ENCODE assay signal across 25 mouse cellular contexts in the genomic region with DNA sequence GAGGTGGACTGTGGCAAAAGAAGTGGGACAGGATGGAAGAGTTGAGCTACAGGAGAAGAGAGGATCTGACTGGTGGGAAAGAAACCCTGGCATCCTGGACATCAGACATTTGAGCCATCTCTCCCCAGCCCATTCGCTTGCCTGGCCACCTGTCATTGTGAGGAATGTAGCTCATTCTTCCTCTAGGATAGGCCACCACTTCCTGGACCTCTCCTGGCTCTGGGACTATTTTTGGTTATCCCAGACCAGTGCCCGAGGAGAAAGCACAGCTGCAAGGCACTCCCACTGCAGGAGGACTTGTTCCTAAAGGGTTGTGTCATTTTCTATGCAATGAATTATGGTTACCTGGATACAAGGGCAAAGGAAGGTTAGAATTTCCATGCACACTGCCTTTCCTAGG.
DNase-seq lines count a peak whose midpoint lies in the region; ATAC-seq and TF ChIP-seq lines count a peak whose summit lies in the region.
"Had no signal": no experiment of that assay in that cellular context is flagged by ENCODE, and none has a peak within 500 bp of the region (broad histone marks: within the 10 kb centered on the region; RNA-seq: fewer than 3 reads in every experiment).

No protein-coding gene starts in this region.

- H3K79me3 ChIP-seq in C2C12 (ENCODE audit: low read depth), result no peaks in the 10 kb centered on the region

- no peaks in the 10 kb centered on the region for H3K79me2 ChIP-seq in C2C12 (ENCODE audit: control insufficient read depth, insufficient read depth)

- TF ChIP-seq CTCF in C2C12 (IDR thresholded peaks at IDR 0.05; ENCODE audit: control insufficient read depth, insufficient read depth, insufficient read length), result no peak

- H3K27me3 ChIP-seq in embryonic facial prominence, embryonic 14.5 days (replicated peaks; ENCODE audit: control insufficient read depth, insufficient read depth, low read length), result no peaks in the 10 kb centered on the region
- H3K27me3 ChIP-seq in embryonic facial prominence, embryonic 10.5 days (replicated peaks; ENCODE audit: low read depth, poor library complexity, severe bottlenecking), result no peaks in the 10 kb centered on the region
- H3K27me3 ChIP-seq in heart, embryonic 13.5 days (replicated peaks), result no peaks in the 10 kb centered on the region
- H3K27me3 ChIP-seq in C2C12 (ENCODE audit: control insufficient read depth, insufficient read depth, insufficient read length), result no peaks in the 10 kb centered on the region
- no peaks in the 10 kb centered on the region for H3K27me3 ChIP-seq in midbrain, embryonic 11.5 days (ENCODE audit: control insufficient read depth, insufficient read depth, low read length)
- H3K27me3 ChIP-seq: CH12.LX; embryonic facial prominence, embryonic 13.5 days; hindbrain, embryonic 12.5 days; hindbrain, embryonic 15.5 days; Patski had no signal

- no peak overlapping the region for H3ac ChIP-seq in C2C12 (ENCODE audit: control insufficient read depth, insufficient read length, low read depth)

- no peak overlapping the region for H3K27ac ChIP-seq in embryonic facial prominence, embryonic 14.5 days (replicated peaks; ENCODE audit: low read depth, low read length)
- no peak overlapping the region for H3K27ac ChIP-seq in embryonic facial prominence, embryonic 10.5 days (replicated peaks)
- 0 out of 2 replicates have a peak overlapping the region, but pooled peaks have one; percentile 1 for H3K27ac ChIP-seq in heart, embryonic 13.5 days (replicated peaks)
- H3K27ac ChIP-seq in midbrain, embryonic 11.5 days (ENCODE audit: low read depth, low read length), result no peak overlapping the region
- H3K27ac ChIP-seq: embryonic facial prominence, embryonic 13.5 days; gastrocnemius, adult 2 months; heart, adult 2 months; hindbrain, embryonic 12.5 days; hindbrain, embryonic 15.5 days had no signal

- H3K9me3 ChIP-seq in embryonic facial prominence, embryonic 14.5 days (ENCODE audit: control insufficient read depth, low read length), result no peaks in the 10 kb centered on the region
- no peaks in the 10 kb centered on the region for H3K9me3 ChIP-seq in embryonic facial prominence, embryonic 10.5 days
- no peaks in the 10 kb centered on the region for H3K9me3 ChIP-seq in heart, embryonic 13.5 days
- H3K9me3 ChIP-seq in midbrain, embryonic 11.5 days (ENCODE audit: control insufficient read depth, low read length), result no peaks in the 10 kb centered on the region
- H3K9me3 ChIP-seq: embryonic facial prominence, embryonic 13.5 days; hindbrain, embryonic 12.5 days; hindbrain, embryonic 15.5 days had no signal

- intact Hi-C loops in heart, postnatal 36 days (cut with DNase I), result no loop called here

- H3K4me2 ChIP-seq in embryonic facial prominence, embryonic 14.5 days (ENCODE audit: low read depth, low read length), result no peak overlapping the region
- H3K4me2 ChIP-seq in heart, embryonic 13.5 days, result no peak overlapping the region
- no peak overlapping the region for H3K4me2 ChIP-seq in midbrain, embryonic 11.5 days
- H3K4me2 ChIP-seq: embryonic facial prominence, embryonic 13.5 days; heart, embryonic 11.5 days; hindbrain, embryonic 12.5 days; hindbrain, embryonic 15.5 days had no signal

- H3K4me3 ChIP-seq in embryonic facial prominence, embryonic 14.5 days (ENCODE audit: low read depth, low read length), result no peak overlapping the region
- no peak overlapping the region for H3K4me3 ChIP-seq in embryonic facial prominence, embryonic 10.5 days
- no peak overlapping the region for H3K4me3 ChIP-seq in heart, embryonic 13.5 days
- no peak overlapping the region for H3K4me3 ChIP-seq in C2C12 (ENCODE audit: insufficient read depth, poor library complexity, severe bottlenecking)
- no peak overlapping the region for H3K4me3 ChIP-seq in midbrain, embryonic 11.5 days (ENCODE audit: low read depth, low read length)
- H3K4me3 ChIP-seq: embryonic facial prominence, embryonic 13.5 days; gastrocnemius, adult 2 months; heart, adult 2 months; hindbrain, embryonic 12.5 days; hindbrain, embryonic 15.5 days had no signal

- DNase-seq in embryonic facial prominence, embryonic 14.5 days (ENCODE audit: low spot score), result peak; percentile 37
- DNase-seq in embryonic facial prominence, embryonic 10.5 days (ENCODE audit: low spot score), result no peak
- no peak for DNase-seq in heart, postnatal 36 days
- no peak for DNase-seq in midbrain, embryonic 11.5 days (ENCODE audit: low spot score, missing footprints)
- DNase-seq: adrenal gland, postnatal 10 days; adrenal gland, postnatal 36 days; cerebellum, adult 2 months; cerebellum, adult 9-11 months; cerebellum, postnatal 25 days; forebrain, postnatal 0 days; gastrocnemius, adult 2 months; gastrocnemius, postnatal 14 days; heart, adult 2 months; heart, postnatal 14 days had no signal

- WGBS in embryonic facial prominence, embryonic 14.5 days, result 59% methylated on average over 2 of the region's 2 CpGs
- 67% methylated on average over 2 of the region's 2 CpGs for WGBS in embryonic facial prominence, embryonic 10.5 days
- 35% methylated on average over 2 of the region's 2 CpGs for WGBS in heart, embryonic 13.5 days
- WGBS in midbrain, embryonic 11.5 days, result 67% methylated on average over 2 of the region's 2 CpGs

- H3K36me3 ChIP-seq in embryonic facial prominence, embryonic 14.5 days (ENCODE audit: control insufficient read depth, insufficient read depth, low read length), result no peaks in the 10 kb centered on the region
- no peaks in the 10 kb centered on the region for H3K36me3 ChIP-seq in embryonic facial prominence, embryonic 10.5 days (replicated peaks)
- H3K36me3 ChIP-seq in heart, embryonic 13.5 days, result no peaks in the 10 kb centered on the region
- H3K36me3 ChIP-seq in C2C12 (ENCODE audit: control insufficient read depth, insufficient read depth), result no peaks in the 10 kb centered on the region
- H3K36me3 ChIP-seq in midbrain, embryonic 11.5 days (ENCODE audit: control insufficient read depth, insufficient read depth, low read length), result no peaks in the 10 kb centered on the region
- H3K36me3 ChIP-seq: embryonic facial prominence, embryonic 13.5 days; G1E; hindbrain, embryonic 12.5 days; hindbrain, embryonic 15.5 days had no signal

- H3K9ac ChIP-seq in embryonic facial prominence, embryonic 14.5 days (ENCODE audit: low read depth, low read length), result no peak overlapping the region
- H3K9ac ChIP-seq in heart, embryonic 13.5 days, result no peak overlapping the region
- no peak overlapping the region for H3K9ac ChIP-seq in midbrain, embryonic 11.5 days (ENCODE audit: low read length)
- H3K9ac ChIP-seq: embryonic facial prominence, embryonic 13.5 days; forebrain, postnatal 0 days; hindbrain, embryonic 12.5 days; hindbrain, embryonic 15.5 days had no signal

- no peak for ATAC-seq in embryonic facial prominence, embryonic 14.5 days (ENCODE audit: low read depth)
- ATAC-seq in heart, embryonic 13.5 days (ENCODE audit: extremely low read depth, insufficient number of reproducible peaks, low FRiP score, low TSS enrichment), result no peak
- no peak for ATAC-seq in midbrain, embryonic 11.5 days (ENCODE audit: low FRiP score)
- ATAC-seq: forebrain, embryonic 14.5 days; forebrain, postnatal 0 days; intestine, postnatal 0 days; Patski had no signal

- H3K4me1 ChIP-seq in embryonic facial prominence, embryonic 14.5 days (ENCODE audit: control insufficient read depth, insufficient read depth, low read length), result no peaks in the 10 kb centered on the region
- H3K4me1 ChIP-seq in embryonic facial prominence, embryonic 10.5 days, result peaks cover 14% of the 10 kb centered on the region
- peaks cover 12% of the 10 kb centered on the region for H3K4me1 ChIP-seq in heart, embryonic 13.5 days
- H3K4me1 ChIP-seq in midbrain, embryonic 11.5 days (ENCODE audit: control insufficient read depth, insufficient read depth, low read length), result 0 out of 2 replicates have a peak, but pooled peaks cover 2% of the 10 kb centered on the region
- H3K4me1 ChIP-seq: embryonic facial prominence, embryonic 13.5 days; hindbrain, embryonic 15.5 days had no signal

TF ChIP-seq in C2C12, 6 proteins besides CTCF, POLR2A, EP300 and RAD21:
- peak; percentile 59 for TF ChIP-seq MYOD1 (IDR thresholded peaks at IDR 0.05; ENCODE audit: control insufficient read depth, insufficient read length, low read depth)
- no peak for TF ChIP-seq USF1 (IDR thresholded peaks at IDR 0.05; ENCODE audit: low read depth)
